Mouse (Mus musculus) spleen, adult 2 months (tissue): ENCODE measurements around the gene Mllt6. TPM values are rescaled to one million over a fixed set of nuclear protein-coding genes. Genes with fewer than 3 reads are reported as not detected.
"Not testable (repeated sequence)": the region's sequence is repeated elsewhere in the genome, so short reads cannot be mapped to it uniquely, and the experiment has no call there.

Experiments
- DNase-seq, 2 experiments: peaks; one replicate each; pipeline versions ENCODE4 v3.0.0 to v3.0.0-alpha.2; 2012 to 2021; ENCODE audit warnings: low spot score in 2 of 2, low read depth in 1 of 2
- H3K27ac ChIP-seq: fragments of 200-500 bp; 2 replicates; pipeline ENCODE4 v1.5.1; 2012; ENCODE audit warnings: low read length, inconsistent platforms; ENCODE audit not compliant: insufficient read depth
- H3K27me3 ChIP-seq: fragments of 200-500 bp; 2 replicates; pipeline ENCODE4 v1.6.1; 2012; ENCODE audit warnings: mild to moderate bottlenecking, moderate library complexity, low read length, inconsistent platforms; ENCODE audit not compliant: control insufficient read depth, insufficient read depth
- H3K36me3 ChIP-seq: fragments of 200-500 bp; 2 replicates; pipeline ENCODE4 v1.6.1; 2012; ENCODE audit warnings: mild to moderate bottlenecking, low read length, inconsistent platforms; ENCODE audit not compliant: control insufficient read depth, insufficient read depth
- H3K4me1 ChIP-seq: fragments of 200-500 bp; 2 replicates; pipeline ENCODE4 v1.6.1; 2011; ENCODE audit warnings: inconsistent platforms; ENCODE audit not compliant: control insufficient read depth, insufficient read depth, insufficient read length
- H3K4me3 ChIP-seq: fragments of 200-500 bp; 2 replicates; pipeline ENCODE4 v1.5.1; 2011; ENCODE audit warnings: mild to moderate bottlenecking, inconsistent platforms; ENCODE audit not compliant: insufficient read depth, insufficient read length; ENCODE audit errors: extremely low read depth
- CTCF ChIP-seq: fragments of 200-500 bp; IDR thresholded peaks from 2 replicates; pipeline ENCODE4 v1.5.1; 2011; ENCODE audit warnings: mild to moderate bottlenecking, inconsistent platforms; ENCODE audit not compliant: insufficient read depth, insufficient read length, insufficient replicate concordance; ENCODE audit errors: extremely low read depth
- POLR2A ChIP-seq: fragments of 200-500 bp; IDR thresholded peaks from 2 replicates; pipeline ENCODE4 v1.6.1; 2011; ENCODE audit warnings: low read depth, low read length, inconsistent platforms
- WGBS: fragments of 180-500 bp; shearing (Covaris S2); methylation state at CpG from one replicate; pipeline ENCODE4 v1.1.7; 2018; 5-methylcytosine and 5-hydroxymethylcytosine counted together
- polyA plus RNA-seq: library from polyadenylated mRNA; depleted of rRNA; stranded (reverse); fragments of >200 nt; gene quantifications from 2 replicates; pipeline ENCODE4 v1.2.3, GENCODE M21; 2012; rRNA removed

Mllt6 gene
- polyA plus RNA-seq, 1 experiment = 65.8 TPM

- Histone ChIP-seq H3K4me3 (no peak overlapping the region), H3K4me1 (peaks cover 2% of the 10 kb centered on the region; the same call in 1 of the 2 replicates), H3K36me3 (peaks cover 16% of the 10 kb centered on the region), H3K27me3 (no peaks in the 10 kb centered on the region), H3K27ac (no peak overlapping the region)
- no peak for DNase-seq
- WGBS = 79% methylated on average over 10 of the region's 10 CpGs
- TF ChIP-seq CTCF (no peak), POLR2A (no peak)
Observed at GRCm38 (mm10) chr11:97733689-97734088, 70.5 kb downstream of the Mllt6 start.

DNA sequence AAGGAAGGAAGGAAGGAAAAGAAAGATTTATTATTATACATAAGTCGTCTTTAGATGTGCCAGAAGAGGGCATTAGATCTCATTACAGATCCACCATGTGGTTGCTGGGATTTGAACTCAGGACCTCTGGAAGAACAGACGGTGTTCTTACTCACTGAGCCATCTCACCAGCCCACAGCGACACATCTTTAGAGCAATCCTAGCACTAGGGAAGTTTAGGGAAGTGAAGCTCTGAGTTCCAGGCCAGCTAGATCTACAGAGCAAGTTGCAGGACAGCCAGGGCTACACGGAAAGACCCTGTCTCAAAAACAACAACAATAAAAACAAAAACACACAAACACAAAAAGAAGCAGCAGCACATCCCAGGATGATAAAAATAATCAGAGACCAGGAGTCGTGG, 71.6 kb downstream of the Mllt6 start:
- not testable (repeated sequence) for H3K27ac ChIP-seq, DNase-seq, H3K27me3 ChIP-seq, H3K4me3 ChIP-seq, H3K4me1 ChIP-seq
- WGBS = 73% methylated on average over 5 of the region's 5 CpGs
- H3K36me3 ChIP-seq = peaks cover 13% of the 10 kb centered on the region

Other genes with a start within 250 kb of the Mllt6 start
- 39.7 and 50.2 TPM in 2 replicates for gene Arhgap23, start 247.9 kb upstream of the Mllt6 start, polyA plus RNA-seq
- gene 4933428G20Rik, start 163.1 kb upstream of the Mllt6 start, polyA plus RNA-seq = not detected in 2 replicates
- gene Srcin1, start 87.2 kb upstream of the Mllt6 start, polyA plus RNA-seq = 0.13 TPM in 2 replicates
- gene Epop, start 33.7 kb upstream of the Mllt6 start, polyA plus RNA-seq = 3.9 and 7.8 TPM in 2 replicates
- 17.3 and 18.5 TPM in 2 replicates for gene Cisd3, start 22.4 kb downstream of the Mllt6 start, polyA plus RNA-seq
- 10.0 and 14.4 TPM in 2 replicates for gene Pcgf2, start 37.1 kb downstream of the Mllt6 start, polyA plus RNA-seq
- gene Psmb3, start 40.0 kb downstream of the Mllt6 start, polyA plus RNA-seq = 151 and 203 TPM in 2 replicates
- 17.6 and 19.1 TPM in 2 replicates for gene Pip4k2b, start 81.3 kb downstream of the Mllt6 start, polyA plus RNA-seq
- 6.7 TPM in 2 replicates for gene Cwc25, start 103.1 kb downstream of the Mllt6 start, polyA plus RNA-seq
- gene 1700001P01Rik, start 112.5 kb downstream of the Mllt6 start, polyA plus RNA-seq = not detected in 2 replicates
- 96.9 and 98.1 TPM in 2 replicates for gene Rpl23, start 119.0 kb downstream of the Mllt6 start, polyA plus RNA-seq
- 69.4 and 75.2 TPM in 2 replicates for gene Lasp1, start 135.6 kb downstream of the Mllt6 start, polyA plus RNA-seq
- gene B230217C12Rik, start 177.4 kb downstream of the Mllt6 start, polyA plus RNA-seq = 1.8 and 3.1 TPM in 2 replicates
- gene Fbxo47, start 220.7 kb downstream of the Mllt6 start, polyA plus RNA-seq = 0.20 and 0.22 TPM in 2 replicates